Mouse (Mus musculus): ENCODE measurements at regions not wholly inside any gene's neighbourhood (a gene's known extent, or its start where the extent isn't known, plus 50 kb on each side); places are given as distances from the start of the nearest gene placed in this dataset.

GRCm38 (mm10) chr1:90412511-90413045, 190.2 kb upstream of the Cops8 start:
- TF ChIP-seq EP300 (IDR thresholded peaks at IDR 0.05; ENCODE audit: insufficient read depth, low read depth, low read length) = peak; percentile 30; the same call in 1 of the 2 replicates
- TF ChIP-seq POLR2A (IDR thresholded peaks at IDR 0.05; ENCODE audit: insufficient read depth, low read depth, low read length) = no peak
- TF ChIP-seq CTCF (IDR thresholded peaks at IDR 0.05) = no peak

Data from heart, adult 2 months (tissue).